16 mouse cellular contexts compared by ENCODE assay signal in the genomic region with DNA sequence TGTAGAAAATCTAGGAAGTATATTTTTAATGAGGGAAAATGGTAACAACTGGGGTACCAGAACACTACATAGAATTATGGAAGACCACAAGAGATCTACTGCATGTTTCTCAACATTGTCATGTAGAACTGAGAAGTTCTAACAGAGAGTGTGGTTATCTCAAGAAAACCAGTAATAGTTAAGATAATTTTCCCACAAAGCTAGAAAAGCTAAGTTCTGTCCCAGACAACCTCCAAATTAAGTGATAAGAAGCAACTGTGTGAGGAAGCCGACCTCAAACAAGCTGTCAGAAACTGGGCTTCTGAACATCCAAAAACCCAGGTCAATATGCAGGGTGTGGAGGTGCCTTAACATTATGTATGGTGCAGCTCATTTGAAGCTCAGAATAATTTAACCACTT.
"Had no signal": no experiment of that assay in that cellular context is flagged by ENCODE, and none has a peak within 500 bp of the region (broad histone marks: within the 10 kb centered on the region; RNA-seq: fewer than 3 reads in every experiment).

No protein-coding gene starts in this region.

- H3K27ac ChIP-seq: liver, embryonic 14.5 days; midbrain, embryonic 10.5 days; midbrain, embryonic 13.5 days; midbrain, embryonic 15.5 days; neural tube, embryonic 13.5 days; neural tube, embryonic 15.5 days had no signal

- H3K4me3 ChIP-seq: megakaryocyte, embryonic 14.5 days; midbrain, embryonic 10.5 days; midbrain, embryonic 13.5 days; midbrain, embryonic 15.5 days; myocyte; neural tube, embryonic 13.5 days; neural tube, embryonic 15.5 days had no signal

- DNase-seq: retina, postnatal 1 day; right cerebral cortex, postnatal 25 days; right cerebral cortex, postnatal 4 days; spleen, adult 18-20 months; thymus, adult 18-20 months; thymus, postnatal 14 days; thymus, postnatal 36 days had no signal

- ATAC-seq: midbrain, embryonic 13.5 days; midbrain, embryonic 15.5 days had no signal

- H3K27me3 ChIP-seq: megakaryocyte, embryonic 14.5 days; midbrain, embryonic 13.5 days; midbrain, embryonic 15.5 days; neural tube, embryonic 13.5 days; neural tube, embryonic 15.5 days had no signal

- H3K4me1 ChIP-seq: megakaryocyte, embryonic 14.5 days; midbrain, embryonic 10.5 days; midbrain, embryonic 13.5 days; midbrain, embryonic 15.5 days; neural tube, embryonic 13.5 days; neural tube, embryonic 15.5 days had no signal

- H3K36me3 ChIP-seq: midbrain, embryonic 10.5 days; midbrain, embryonic 13.5 days; midbrain, embryonic 15.5 days; neural tube, embryonic 13.5 days; neural tube, embryonic 15.5 days had no signal

- H3K9ac ChIP-seq: liver, embryonic 14.5 days; lung, embryonic 14.5 days; midbrain, embryonic 13.5 days; midbrain, embryonic 15.5 days; neural tube, embryonic 13.5 days; neural tube, embryonic 15.5 days had no signal

- H3K4me2 ChIP-seq: lung, embryonic 14.5 days; midbrain, embryonic 13.5 days; midbrain, embryonic 15.5 days; neural tube, embryonic 13.5 days; neural tube, embryonic 15.5 days had no signal

- H3K9me3 ChIP-seq: megakaryocyte, embryonic 14.5 days; midbrain, embryonic 10.5 days; midbrain, embryonic 13.5 days; midbrain, embryonic 15.5 days; neural tube, embryonic 13.5 days; neural tube, embryonic 15.5 days had no signal
